Mouse (Mus musculus): ENCODE data around the gene Stim1. TPM values are rescaled to one million over a fixed set of nuclear protein-coding genes. Genes with fewer than 3 reads are reported as not detected.

The Stim1 gene
- polyA plus RNA-seq, 1 experiment, result 84.9 TPM

DNA sequence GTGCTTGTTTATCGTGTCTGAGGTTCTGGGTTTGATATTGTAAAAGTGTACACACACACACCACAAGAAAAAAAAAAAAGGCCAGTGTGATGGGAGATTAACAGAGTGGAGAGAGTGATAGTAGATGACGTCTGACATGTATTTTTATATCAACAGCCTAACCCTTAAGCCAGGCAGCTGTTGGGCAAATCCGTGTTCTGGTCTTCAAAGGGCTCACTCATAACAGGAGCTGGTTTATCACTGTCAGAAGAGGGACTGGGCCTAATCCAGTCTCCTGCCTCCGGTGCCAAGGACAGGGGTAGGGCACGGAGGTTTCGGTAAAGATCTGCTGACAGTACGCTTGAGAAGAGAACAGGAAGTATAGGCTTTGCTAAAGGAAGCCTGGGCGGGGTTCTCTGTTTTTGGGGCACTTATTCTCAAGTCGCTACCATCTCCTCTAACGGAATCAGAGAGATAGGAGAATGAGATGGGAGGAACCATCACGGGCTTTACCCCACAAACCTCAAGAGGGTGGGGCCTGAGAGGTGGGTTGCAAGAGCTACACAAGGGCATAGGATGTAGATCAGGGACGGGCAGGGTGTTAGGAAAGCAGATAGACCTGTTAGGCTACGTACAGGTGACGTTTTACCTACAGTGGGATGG is 1.1 kb upstream of the Stim1 start:
- Histone ChIP-seq H3K4me3 (replicated peaks; ENCODE audit: insufficient read depth, low read depth, low read length) (no peak overlapping the region), H3K4me1 (ENCODE audit: control insufficient read depth, insufficient read depth, low read length) (peaks cover 2% of the 10 kb centered on the region; the same call in 1 of the 2 replicates), H3K27ac (ENCODE audit: insufficient read depth, low read length) (no peak overlapping the region), H3K27me3 (ENCODE audit: control insufficient read depth, insufficient read depth, low read length) (no peaks in the 10 kb centered on the region)
- TF ChIP-seq POLR2A (IDR thresholded peaks at IDR 0.05; ENCODE audit: borderline replicate concordance, insufficient read depth, low read length) (no peak), CTCF (IDR thresholded peaks at IDR 0.05; ENCODE audit: borderline replicate concordance, insufficient read depth, low read depth, low read length) (no peak)
- no peak for DNase-seq
- WGBS, result 59% methylated on average over 14 of the region's 14 CpGs

GRCm38 (mm10) chr7:102267113-102267579 is 460 bp upstream of the Stim1 start:
- H3K27me3 ChIP-seq (ENCODE audit: control insufficient read depth, insufficient read depth, low read length), result no peaks in the 10 kb centered on the region
- peak; percentile 94 to 97 for DNase-seq
- peak overlapping the region; percentile 76 for H3K4me3 ChIP-seq (replicated peaks; ENCODE audit: insufficient read depth, low read depth, low read length)
- TF ChIP-seq POLR2A (IDR thresholded peaks at IDR 0.05; ENCODE audit: borderline replicate concordance, insufficient read depth, low read length) (peak; percentile 24; the same call in 1 of the 2 replicates), CTCF (IDR thresholded peaks at IDR 0.05; ENCODE audit: borderline replicate concordance, insufficient read depth, low read depth, low read length) (peak; percentile 83)
- peak overlapping the region; percentile 44; the same call in 1 of the 2 replicates for H3K27ac ChIP-seq (ENCODE audit: insufficient read depth, low read length)
- peaks cover 7% of the 10 kb centered on the region; the same call in 1 of the 2 replicates for H3K4me1 ChIP-seq (ENCODE audit: control insufficient read depth, insufficient read depth, low read length)
- WGBS, result under 1% methylated on average over 34 of the region's 34 CpGs

DNA sequence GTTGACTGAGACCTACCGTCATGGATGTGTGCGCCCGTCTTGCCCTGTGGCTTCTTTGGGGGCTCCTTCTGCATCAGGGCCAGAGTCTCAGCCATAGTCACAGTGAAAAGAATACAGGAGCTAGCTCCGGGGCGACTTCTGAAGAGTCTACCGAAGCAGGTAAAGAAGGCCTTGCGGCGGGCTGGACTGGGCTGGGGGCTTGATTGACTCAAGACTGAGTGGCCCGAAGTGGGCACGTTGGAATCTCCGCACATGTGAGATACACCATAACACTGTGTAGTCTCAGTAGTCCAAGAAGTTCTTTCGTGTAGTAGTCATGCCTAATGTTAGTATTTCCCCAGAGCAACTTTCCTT is 766 bp downstream of the Stim1 start:
- Histone ChIP-seq H3K4me3 (replicated peaks; ENCODE audit: insufficient read depth, low read depth, low read length) (peak overlapping the region; percentile 60), H3K27ac (ENCODE audit: insufficient read depth, low read length) (peak overlapping the region; percentile 73; the same call in 1 of the 2 replicates), H3K4me1 (ENCODE audit: control insufficient read depth, insufficient read depth, low read length) (peaks cover 8% of the 10 kb centered on the region; the same call in 1 of the 2 replicates), H3K27me3 (ENCODE audit: control insufficient read depth, insufficient read depth, low read length) (no peaks in the 10 kb centered on the region)
- WGBS, result 6% methylated on average over 12 of the region's 12 CpGs
- no peak for TF ChIP-seq CTCF (IDR thresholded peaks at IDR 0.05; ENCODE audit: borderline replicate concordance, insufficient read depth, low read depth, low read length)
- TF ChIP-seq POLR2A (IDR thresholded peaks at IDR 0.05; ENCODE audit: borderline replicate concordance, insufficient read depth, low read length), result no peak
- DNase-seq, result no peak

DNA sequence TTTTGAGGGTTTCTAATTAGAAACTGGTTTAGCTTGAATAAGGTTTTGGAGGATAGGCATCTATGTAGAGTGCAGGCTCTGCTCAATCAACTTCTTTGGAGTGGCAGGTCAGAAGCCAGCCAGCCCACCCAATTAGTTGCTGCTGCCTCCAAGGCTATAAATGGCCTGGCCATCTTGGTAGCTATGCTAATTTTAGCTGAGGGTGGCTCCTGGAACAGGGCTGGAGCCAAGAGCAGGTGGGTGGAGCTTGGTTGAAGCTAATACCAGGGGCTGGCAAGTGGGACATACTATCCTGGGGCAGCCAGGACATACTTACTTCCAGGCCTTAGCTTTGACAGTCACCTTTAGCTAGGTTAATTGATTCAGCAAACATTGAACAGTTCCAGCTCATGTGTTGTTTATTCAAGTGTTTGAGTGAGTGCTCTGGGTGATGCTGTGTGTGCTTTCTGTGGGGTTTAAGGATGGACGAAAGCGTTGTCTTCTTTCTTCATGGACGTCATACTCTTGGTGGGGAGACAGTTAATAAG is 4.9 kb downstream of the Stim1 start:
- 82% methylated on average over 3 of the region's 3 CpGs for WGBS
- Histone ChIP-seq H3K27me3 (ENCODE audit: control insufficient read depth, insufficient read depth, low read length) (no peaks in the 10 kb centered on the region), H3K4me3 (replicated peaks; ENCODE audit: insufficient read depth, low read depth, low read length) (no peak overlapping the region), H3K27ac (ENCODE audit: insufficient read depth, low read length) (no peak overlapping the region), H3K4me1 (ENCODE audit: control insufficient read depth, insufficient read depth, low read length) (peaks cover 8% of the 10 kb centered on the region; the same call in 1 of the 2 replicates)
- peak in 1 of 2 experiments; percentile 29 for DNase-seq
- TF ChIP-seq CTCF (IDR thresholded peaks at IDR 0.05; ENCODE audit: borderline replicate concordance, insufficient read depth, low read depth, low read length) (no peak), POLR2A (IDR thresholded peaks at IDR 0.05; ENCODE audit: borderline replicate concordance, insufficient read depth, low read length) (no peak)

GRCm38 (mm10) chr7:102281403-102281802 is 13.8 kb downstream of the Stim1 start:
- TF ChIP-seq POLR2A (IDR thresholded peaks at IDR 0.05; ENCODE audit: borderline replicate concordance, insufficient read depth, low read length), result no peak
- TF ChIP-seq CTCF (IDR thresholded peaks at IDR 0.05; ENCODE audit: borderline replicate concordance, insufficient read depth, low read depth, low read length), result no peak
- WGBS, result 97% methylated on average over 1 of the region's 1 CpGs
- no peaks in the 10 kb centered on the region for H3K4me1 ChIP-seq (ENCODE audit: control insufficient read depth, insufficient read depth, low read length)

DNA sequence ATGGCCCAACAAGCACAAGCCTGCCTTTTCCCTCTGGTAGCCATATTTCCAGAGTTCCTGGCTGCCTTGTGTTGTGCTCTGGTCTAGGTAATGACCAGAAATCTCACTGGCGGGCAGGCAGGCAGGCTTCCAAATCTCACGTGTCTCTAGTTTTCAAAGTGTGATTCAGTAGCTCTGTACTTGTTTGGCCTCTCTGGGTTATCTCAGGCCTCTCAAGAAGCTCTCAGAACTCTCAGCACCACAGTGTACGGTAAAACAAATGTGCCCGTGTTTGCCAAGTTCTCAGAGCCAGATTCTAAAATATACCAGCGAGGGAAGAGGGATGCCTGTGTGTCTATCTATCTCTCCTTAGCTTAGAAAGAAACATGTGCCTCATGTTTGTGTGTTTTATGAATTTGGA is 14.7 kb downstream of the Stim1 start:
- TF ChIP-seq CTCF (IDR thresholded peaks at IDR 0.05; ENCODE audit: borderline replicate concordance, insufficient read depth, low read depth, low read length) (no peak), POLR2A (IDR thresholded peaks at IDR 0.05; ENCODE audit: borderline replicate concordance, insufficient read depth, low read length) (no peak)
- no peaks in the 10 kb centered on the region for H3K4me1 ChIP-seq (ENCODE audit: control insufficient read depth, insufficient read depth, low read length)
- no peaks in the 10 kb centered on the region for H3K27me3 ChIP-seq (ENCODE audit: control insufficient read depth, insufficient read depth, low read length)
- DNase-seq, result no peak
- no peak overlapping the region for H3K27ac ChIP-seq (ENCODE audit: insufficient read depth, low read length)
- H3K4me3 ChIP-seq (replicated peaks; ENCODE audit: insufficient read depth, low read depth, low read length), result no peak overlapping the region
- 25% methylated on average over 5 of the region's 5 CpGs for WGBS

More at GRCm38 (mm10) chr7:102281403-102281802, 13.8 kb downstream of the Stim1 start:
- DNase-seq, result no peak
- Histone ChIP-seq H3K4me3 (replicated peaks; ENCODE audit: insufficient read depth, low read depth, low read length) (no peak overlapping the region), H3K27me3 (ENCODE audit: control insufficient read depth, insufficient read depth, low read length) (no peaks in the 10 kb centered on the region), H3K27ac (ENCODE audit: insufficient read depth, low read length) (no peak overlapping the region)

- 87% methylated on average over 6 of the region's 6 CpGs for WGBS
Observed at GRCm38 (mm10) chr7:102289466-102289865, 21.9 kb downstream of the Stim1 start.

DNA sequence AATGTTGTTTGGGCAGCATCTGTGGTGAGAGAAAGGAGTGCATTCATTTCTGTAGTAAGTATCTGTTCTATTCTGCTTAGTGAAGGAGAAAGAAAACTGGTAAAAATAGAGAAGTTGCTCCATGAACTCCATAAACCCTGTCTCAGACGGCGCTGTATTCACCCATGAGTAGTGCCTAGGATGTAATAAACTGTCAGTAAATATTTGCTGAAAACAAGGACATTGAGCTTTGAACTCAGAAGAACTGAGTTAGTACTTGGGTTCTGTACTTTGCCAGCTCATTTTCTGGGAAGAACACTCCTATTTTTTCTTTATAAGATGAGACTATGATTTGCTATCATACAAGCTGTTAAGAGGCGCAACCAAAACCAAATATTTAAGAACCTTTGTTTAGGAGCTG is 24.6 kb downstream of the Stim1 start:
- 96% methylated on average over 3 of the region's 3 CpGs for WGBS
- DNase-seq, result no peak
- Histone ChIP-seq H3K4me1 (ENCODE audit: control insufficient read depth, insufficient read depth, low read length) (no peaks in the 10 kb centered on the region), H3K27me3 (ENCODE audit: control insufficient read depth, insufficient read depth, low read length) (no peaks in the 10 kb centered on the region), H3K4me3 (replicated peaks; ENCODE audit: insufficient read depth, low read depth, low read length) (no peak overlapping the region), H3K27ac (ENCODE audit: insufficient read depth, low read length) (no peak overlapping the region)
- no peak for TF ChIP-seq POLR2A (IDR thresholded peaks at IDR 0.05; ENCODE audit: borderline replicate concordance, insufficient read depth, low read length)
- TF ChIP-seq CTCF (IDR thresholded peaks at IDR 0.05; ENCODE audit: borderline replicate concordance, insufficient read depth, low read depth, low read length), result no peak

More at GRCm38 (mm10) chr7:102289466-102289865, 21.9 kb downstream of the Stim1 start:
- H3K27ac ChIP-seq (ENCODE audit: insufficient read depth, low read length), result no peak overlapping the region
- H3K4me1 ChIP-seq (ENCODE audit: control insufficient read depth, insufficient read depth, low read length), result no peaks in the 10 kb centered on the region
- TF ChIP-seq CTCF (IDR thresholded peaks at IDR 0.05; ENCODE audit: borderline replicate concordance, insufficient read depth, low read depth, low read length), result no peak
- TF ChIP-seq POLR2A (IDR thresholded peaks at IDR 0.05; ENCODE audit: borderline replicate concordance, insufficient read depth, low read length), result no peak
- no peaks in the 10 kb centered on the region for H3K27me3 ChIP-seq (ENCODE audit: control insufficient read depth, insufficient read depth, low read length)
- DNase-seq, result no peak
- no peak overlapping the region for H3K4me3 ChIP-seq (replicated peaks; ENCODE audit: insufficient read depth, low read depth, low read length)
